Mouse (Mus musculus): ENCODE measurements at regions not wholly inside any gene's neighbourhood (a gene's known extent, or its start where the extent isn't known, plus 50 kb on each side); places are given as distances from the start of the nearest gene placed in this dataset.

GRCm38 (mm10) chr4:52036765-52037353 is 402.2 kb upstream of the Smc2 start:
- Histone ChIP-seq H3K9me3 (ENCODE audit: control insufficient read depth, low read length) (no peaks in the 10 kb centered on the region), H3K27me3 (ENCODE audit: control insufficient read depth, insufficient read depth, low read length) (no peaks in the 10 kb centered on the region), H3K4me1 (ENCODE audit: control insufficient read depth in 2 of 2, insufficient read depth in 2 of 2, low read length in 2 of 2) (peaks cover 0 to 2% of the 10 kb centered on the region in 2 experiments; a peak in 1 of 4 replicates), H3K27ac (replicated peaks in 1 of 2; ENCODE audit: control insufficient read depth in 1 of 2, insufficient read depth in 1 of 2, low read depth in 2 of 2, low read length in 2 of 2) (0 out of 4 replicates have a peak overlapping the region, but pooled peaks of 1 of the 2 experiments have one; percentile 19), H3K4me2 (ENCODE audit: low read length) (peak overlapping the region; percentile 21; the same call in 1 of the 2 replicates), H3K9ac (ENCODE audit: low read length) (no peak overlapping the region), H3K4me3 (ENCODE audit: control insufficient read depth in 1 of 2, insufficient read depth in 1 of 2, low read depth in 1 of 2, low read length in 2 of 2) (no peak overlapping the region), H3K36me3 (ENCODE audit: control insufficient read depth, insufficient read depth, low read length) (no peaks in the 10 kb centered on the region)
- 16% methylated on average over 11 of the region's 11 CpGs for WGBS
- peak; percentile 66 for ATAC-seq (ENCODE audit: insufficient number of reproducible peaks, insufficient read depth, low FRiP score, low read depth)

- Histone ChIP-seq H3K9me3 (ENCODE audit: control insufficient read depth, low read length) (peaks cover 12% of the 10 kb centered on the region; the same call in 1 of the 2 replicates), H3K27ac (replicated peaks in 1 of 2; ENCODE audit: control insufficient read depth in 1 of 2, insufficient read depth in 1 of 2, low read depth in 2 of 2, low read length in 2 of 2) (peak overlapping the region; percentile 54 to 59), H3K4me1 (ENCODE audit: control insufficient read depth in 2 of 2, insufficient read depth in 2 of 2, low read length in 2 of 2) (no peaks in the 10 kb centered on the region), H3K4me3 (ENCODE audit: control insufficient read depth in 1 of 2, insufficient read depth in 1 of 2, low read depth in 1 of 2, low read length in 2 of 2) (no peak overlapping the region), H3K9ac (ENCODE audit: low read length) (no peak overlapping the region), H3K4me2 (ENCODE audit: low read length) (no peak overlapping the region), H3K36me3 (ENCODE audit: control insufficient read depth, insufficient read depth, low read length) (no peaks in the 10 kb centered on the region), H3K27me3 (ENCODE audit: control insufficient read depth, insufficient read depth, low read length) (no peaks in the 10 kb centered on the region)
- ATAC-seq (ENCODE audit: insufficient number of reproducible peaks, insufficient read depth, low FRiP score, low read depth): peak; percentile 85
- 29% methylated on average over 1 of the region's 1 CpGs for WGBS
Observed at GRCm38 (mm10) chr4:52043404-52043803, 395.6 kb upstream of the Smc2 start.

GRCm38 (mm10) chr4:52050948-52051347 is 388.1 kb upstream of the Smc2 start:
- 78% methylated on average over 4 of the region's 4 CpGs for WGBS
- no peak for ATAC-seq (ENCODE audit: insufficient number of reproducible peaks, insufficient read depth, low FRiP score, low read depth)
- peaks cover 11% of the 10 kb centered on the region; the same call in 1 of the 2 replicates for H3K9me3 ChIP-seq (ENCODE audit: control insufficient read depth, low read length)

GRCm38 (mm10) chr4:52056031-52056430 is 383.0 kb upstream of the Smc2 start:
- no peak for ATAC-seq (ENCODE audit: insufficient number of reproducible peaks, insufficient read depth, low FRiP score, low read depth)
- Histone ChIP-seq H3K27ac (replicated peaks in 1 of 2; ENCODE audit: control insufficient read depth in 1 of 2, insufficient read depth in 1 of 2, low read depth in 2 of 2, low read length in 2 of 2) (no peak overlapping the region), H3K4me1 (ENCODE audit: control insufficient read depth in 2 of 2, insufficient read depth in 2 of 2, low read length in 2 of 2) (0 out of 4 replicates have a peak, but pooled peaks cover 0 to 3% of the 10 kb centered on the region in 2 experiments), H3K27me3 (ENCODE audit: control insufficient read depth, insufficient read depth, low read length) (no peaks in the 10 kb centered on the region), H3K4me3 (ENCODE audit: control insufficient read depth in 1 of 2, insufficient read depth in 1 of 2, low read depth in 1 of 2, low read length in 2 of 2) (no peak overlapping the region), H3K9ac (ENCODE audit: low read length) (no peak overlapping the region), H3K4me2 (ENCODE audit: low read length) (no peak overlapping the region), H3K9me3 (ENCODE audit: control insufficient read depth, low read length) (no peaks in the 10 kb centered on the region), H3K36me3 (ENCODE audit: control insufficient read depth, insufficient read depth, low read length) (no peaks in the 10 kb centered on the region)

More at GRCm38 (mm10) chr4:52050948-52051347, 388.1 kb upstream of the Smc2 start:
- Histone ChIP-seq H3K27ac (replicated peaks in 1 of 2; ENCODE audit: control insufficient read depth in 1 of 2, insufficient read depth in 1 of 2, low read depth in 2 of 2, low read length in 2 of 2) (no peak overlapping the region), H3K4me3 (ENCODE audit: control insufficient read depth in 1 of 2, insufficient read depth in 1 of 2, low read depth in 1 of 2, low read length in 2 of 2) (no peak overlapping the region), H3K27me3 (ENCODE audit: control insufficient read depth, insufficient read depth, low read length) (no peaks in the 10 kb centered on the region), H3K36me3 (ENCODE audit: control insufficient read depth, insufficient read depth, low read length) (no peaks in the 10 kb centered on the region), H3K4me1 (ENCODE audit: control insufficient read depth in 2 of 2, insufficient read depth in 2 of 2, low read length in 2 of 2) (0 out of 4 replicates have a peak, but pooled peaks cover 0 to 1% of the 10 kb centered on the region in 2 experiments), H3K4me2 (ENCODE audit: low read length) (no peak overlapping the region), H3K9ac (ENCODE audit: low read length) (no peak overlapping the region)

- Histone ChIP-seq H3K27me3 (ENCODE audit: control insufficient read depth, insufficient read depth, low read length) (no peaks in the 10 kb centered on the region), H3K9me3 (ENCODE audit: control insufficient read depth, low read length) (no peaks in the 10 kb centered on the region), H3K36me3 (ENCODE audit: control insufficient read depth, insufficient read depth, low read length) (no peaks in the 10 kb centered on the region), H3K4me3 (ENCODE audit: control insufficient read depth in 1 of 2, insufficient read depth in 1 of 2, low read depth in 1 of 2, low read length in 2 of 2) (no peak overlapping the region), H3K9ac (ENCODE audit: low read length) (no peak overlapping the region), H3K4me2 (ENCODE audit: low read length) (no peak overlapping the region), H3K27ac (replicated peaks in 1 of 2; ENCODE audit: control insufficient read depth in 1 of 2, insufficient read depth in 1 of 2, low read depth in 2 of 2, low read length in 2 of 2) (no peak overlapping the region), H3K4me1 (ENCODE audit: control insufficient read depth in 2 of 2, insufficient read depth in 2 of 2, low read length in 2 of 2) (0 out of 4 replicates have a peak, but pooled peaks cover 0 to 3% of the 10 kb centered on the region in 2 experiments)
- WGBS: 76% methylated on average over 3 of the region's 3 CpGs
- ATAC-seq (ENCODE audit: insufficient number of reproducible peaks, insufficient read depth, low FRiP score, low read depth): no peak
Observed at GRCm38 (mm10) chr4:52060031-52060430, 379.0 kb upstream of the Smc2 start.

GRCm38 (mm10) chr4:52099187-52099586 is 339.9 kb upstream of the Smc2 start:
- Histone ChIP-seq H3K9me3 (ENCODE audit: control insufficient read depth, low read length) (no peaks in the 10 kb centered on the region), H3K36me3 (ENCODE audit: control insufficient read depth, insufficient read depth, low read length) (no peaks in the 10 kb centered on the region), H3K4me2 (ENCODE audit: low read length) (no peak overlapping the region), H3K4me3 (ENCODE audit: control insufficient read depth in 1 of 2, insufficient read depth in 1 of 2, low read depth in 1 of 2, low read length in 2 of 2) (no peak overlapping the region), H3K4me1 (ENCODE audit: control insufficient read depth in 2 of 2, insufficient read depth in 2 of 2, low read length in 2 of 2) (peaks cover 4 to 5% of the 10 kb centered on the region in 2 experiments; a peak in 2 of 4 replicates), H3K9ac (ENCODE audit: low read length) (no peak overlapping the region), H3K27me3 (ENCODE audit: control insufficient read depth, insufficient read depth, low read length) (no peaks in the 10 kb centered on the region), H3K27ac (replicated peaks in 1 of 2; ENCODE audit: control insufficient read depth in 1 of 2, insufficient read depth in 1 of 2, low read depth in 2 of 2, low read length in 2 of 2) (no peak overlapping the region)
- ATAC-seq (ENCODE audit: insufficient number of reproducible peaks, insufficient read depth, low FRiP score, low read depth): no peak
- WGBS: 69% methylated on average over 3 of the region's 3 CpGs

GRCm38 (mm10) chr4:52105887-52106286 is 333.2 kb upstream of the Smc2 start:
- Histone ChIP-seq H3K27me3 (ENCODE audit: control insufficient read depth, insufficient read depth, low read length) (no peaks in the 10 kb centered on the region), H3K4me1 (ENCODE audit: control insufficient read depth in 2 of 2, insufficient read depth in 2 of 2, low read length in 2 of 2) (no peaks in the 10 kb centered on the region), H3K4me3 (ENCODE audit: control insufficient read depth in 1 of 2, insufficient read depth in 1 of 2, low read depth in 1 of 2, low read length in 2 of 2) (no peak overlapping the region), H3K9ac (ENCODE audit: low read length) (no peak overlapping the region), H3K4me2 (ENCODE audit: low read length) (no peak overlapping the region), H3K27ac (replicated peaks in 1 of 2; ENCODE audit: control insufficient read depth in 1 of 2, insufficient read depth in 1 of 2, low read depth in 2 of 2, low read length in 2 of 2) (no peak overlapping the region), H3K9me3 (ENCODE audit: control insufficient read depth, low read length) (no peaks in the 10 kb centered on the region), H3K36me3 (ENCODE audit: control insufficient read depth, insufficient read depth, low read length) (no peaks in the 10 kb centered on the region)
- no peak for ATAC-seq (ENCODE audit: insufficient number of reproducible peaks, insufficient read depth, low FRiP score, low read depth)
- WGBS: 53% methylated on average over 12 of the region's 12 CpGs

All from heart, embryonic 14.5 days (tissue).